In the genomic region with DNA sequence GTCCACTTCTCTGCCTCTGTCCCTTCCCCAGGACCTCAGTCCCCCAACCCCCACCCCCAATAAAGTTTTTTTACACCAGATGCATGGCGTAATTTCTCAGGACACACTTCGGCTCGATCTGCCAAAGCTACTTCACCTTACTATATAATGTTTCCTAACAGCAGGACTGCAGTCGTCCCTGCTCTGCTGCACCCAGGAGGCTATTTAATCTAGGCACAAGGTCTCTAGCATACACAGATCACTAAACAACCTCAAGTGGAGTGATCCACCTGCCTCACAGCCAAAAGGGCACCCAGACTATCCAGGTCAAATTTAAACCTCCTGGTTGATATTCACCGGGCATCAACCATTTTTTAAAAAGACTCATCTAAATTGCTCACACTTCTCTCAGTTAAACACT, we compare ENCODE assay signal across 8 mouse cellular contexts. TPM values are rescaled to one million over a fixed set of nuclear protein-coding genes. Genes with fewer than 3 reads are reported as not detected.
A peak's percentile ranks its signal among the peaks of the same experiment; 100 is the strongest.
DNase-seq lines count a peak whose midpoint lies in the region; ATAC-seq lines count a peak whose summit lies in the region.

No protein-coding gene starts in this region.

- ATAC-seq in kidney, embryonic 14.5 days (ENCODE audit: low FRiP score, low TSS enrichment) = no peak
- ATAC-seq in midbrain, embryonic 12.5 days (ENCODE audit: low FRiP score, low read depth) = no peak
- ATAC-seq in megakaryocyte-erythroid progenitor cell, adult 5-6 weeks (replicated peaks; ENCODE audit: low FRiP score, low TSS enrichment, poor library complexity, severe bottlenecking) = no peak

- H3K4me2 ChIP-seq in kidney, embryonic 14.5 days (replicated peaks; ENCODE audit: low read depth, low read length) = peak overlapping the region; percentile 55
- peak overlapping the region; percentile 63 for H3K4me2 ChIP-seq in midbrain, embryonic 12.5 days (replicated peaks)

- H3K27ac ChIP-seq in kidney, embryonic 14.5 days (ENCODE audit: low read depth, low read length) = no peak overlapping the region; the same call in 1 of the 2 replicates
- peak overlapping the region; percentile 92 for H3K27ac ChIP-seq in brown adipose tissue, adult 24 weeks (replicated peaks; ENCODE audit: low read depth, low read length)
- H3K27ac ChIP-seq in hindbrain, embryonic 10.5 days = peak overlapping the region; percentile 89; the same call in 1 of the 2 replicates
- H3K27ac ChIP-seq in midbrain, embryonic 12.5 days (replicated peaks) = peak overlapping the region; percentile 89

- peak overlapping the region; percentile 57 for H3K9ac ChIP-seq in kidney, embryonic 14.5 days (ENCODE audit: low read depth, low read length)
- H3K9ac ChIP-seq in midbrain, embryonic 12.5 days (replicated peaks) = peak overlapping the region; percentile 49

- H3K27me3 ChIP-seq in kidney, embryonic 14.5 days (ENCODE audit: control insufficient read depth, insufficient read depth, low read length) = no peaks in the 10 kb centered on the region
- H3K27me3 ChIP-seq in hindbrain, embryonic 10.5 days (ENCODE audit: insufficient read depth, poor library complexity, severe bottlenecking) = no peaks in the 10 kb centered on the region
- no peaks in the 10 kb centered on the region; the same call in 1 of the 2 replicates for H3K27me3 ChIP-seq in midbrain, embryonic 12.5 days

- no peaks in the 10 kb centered on the region for H3K4me1 ChIP-seq in kidney, embryonic 14.5 days (ENCODE audit: control insufficient read depth, insufficient read depth, low read length)
- H3K4me1 ChIP-seq in brown adipose tissue, adult 24 weeks (ENCODE audit: control insufficient read depth, insufficient read depth, insufficient read length, low read length) = no peaks in the 10 kb centered on the region
- H3K4me1 ChIP-seq in hindbrain, embryonic 10.5 days (replicated peaks) = peaks cover 7% of the 10 kb centered on the region
- peaks cover 7% of the 10 kb centered on the region; the same call in 1 of the 2 replicates for H3K4me1 ChIP-seq in midbrain, embryonic 12.5 days

- no peaks in the 10 kb centered on the region for H3K9me3 ChIP-seq in kidney, embryonic 14.5 days (ENCODE audit: control insufficient read depth, low read length)
- no peaks in the 10 kb centered on the region for H3K9me3 ChIP-seq in hindbrain, embryonic 10.5 days
- no peaks in the 10 kb centered on the region for H3K9me3 ChIP-seq in midbrain, embryonic 12.5 days

- 23% methylated on average over 5 of the region's 5 CpGs for WGBS in kidney, embryonic 14.5 days
- WGBS in hindbrain, embryonic 10.5 days = 38% methylated on average over 5 of the region's 5 CpGs
- 38% methylated on average over 5 of the region's 5 CpGs for WGBS in midbrain, embryonic 12.5 days

- intact Hi-C loops in gastrocnemius, postnatal 36 days (cut with DNase I) = loop anchor here (2.0 kb wide), 1 partner anchor 55 kb away; no protein-coding TSS in a partner anchor

- no peak for DNase-seq in kidney, postnatal 36 days
- DNase-seq in hindbrain, embryonic 10.5 days (ENCODE audit: low spot score) = no peak
- DNase-seq in gastrocnemius, postnatal 36 days = no peak
- no peak for DNase-seq in adrenal gland, adult 2 months

- H3K36me3 ChIP-seq in kidney, embryonic 14.5 days (ENCODE audit: control insufficient read depth, insufficient read depth, low read length) = no peaks in the 10 kb centered on the region; the same call in 1 of the 2 replicates
- peaks cover 7% of the 10 kb centered on the region for H3K36me3 ChIP-seq in hindbrain, embryonic 10.5 days
- H3K36me3 ChIP-seq in midbrain, embryonic 12.5 days = peaks cover 1% of the 10 kb centered on the region; the same call in 1 of the 2 replicates

- H3K4me3 ChIP-seq in kidney, embryonic 14.5 days (ENCODE audit: low read length) = peak overlapping the region; percentile 35
- H3K4me3 ChIP-seq in brown adipose tissue, adult 24 weeks (ENCODE audit: insufficient read depth, low read depth, low read length) = peak overlapping the region; percentile 71
- peak overlapping the region; percentile 62 for H3K4me3 ChIP-seq in hindbrain, embryonic 10.5 days
- peak overlapping the region; percentile 55 for H3K4me3 ChIP-seq in midbrain, embryonic 12.5 days

RNA-seq across cellular contexts. Expression of gene Zfp119b, which starts 3.6 kb away (rescaled TPM):
- 6.8 and 6.9 TPM in 2 replicates for polyA plus RNA-seq in kidney, embryonic 14.5 days (2014; fragmentation: Nextera tagmentation; extraction: Ambion mirVana)
- 1.3 and 3.3 TPM in 2 replicates for polyA plus RNA-seq in brown adipose tissue, adult 24 weeks (2012; ENCODE audit: insufficient read depth, insufficient read length, missing spikeins)
- 4.6 and 5.6 TPM in 2 replicates for polyA plus RNA-seq in hindbrain, embryonic 10.5 days (2016; fragmentation: Nextera tagmentation; extraction: Ambion mirVana)
- 6.1 and 6.3 TPM in 2 replicates for polyA plus RNA-seq in midbrain, embryonic 12.5 days (2016; fragmentation: Nextera tagmentation; extraction: Ambion mirVana)
- total RNA-seq in megakaryocyte-erythroid progenitor cell, adult 5-6 weeks (2014; fragmentation: Nextera tagmentation) = 2.0 and 4.8 TPM in 2 replicates
- total RNA-seq in megakaryocyte-erythroid progenitor cell, adult 5-6 weeks (2017) = 1.2 and 10.3 TPM in 2 replicates
- total RNA-seq in gastrocnemius, postnatal 36 days (2021) = 1 to 10 TPM; 2.6 to 2.7 TPM
- 1 to 10 TPM; 3.0 to 3.6 TPM for total RNA-seq in adrenal gland, adult 2 months (2021)
- polyA plus RNA-seq in adrenal gland, adult 2 months (2012; rRNA removed) = 0.07 TPM in 1 of 2 replicates, not detected in the other

RNA-seq across cellular contexts. Expression of gene Ebi3, which starts 6.7 kb away (rescaled TPM):
- polyA plus RNA-seq in kidney, embryonic 14.5 days (2014; fragmentation: Nextera tagmentation; extraction: Ambion mirVana) = 2.0 and 2.2 TPM in 2 replicates
- polyA plus RNA-seq in brown adipose tissue, adult 24 weeks (2012; ENCODE audit: insufficient read depth, insufficient read length, missing spikeins) = 0.91 and 2.3 TPM in 2 replicates
- polyA plus RNA-seq in hindbrain, embryonic 10.5 days (2016; fragmentation: Nextera tagmentation; extraction: Ambion mirVana) = 1.9 and 2.8 TPM in 2 replicates
- polyA plus RNA-seq in midbrain, embryonic 12.5 days (2016; fragmentation: Nextera tagmentation; extraction: Ambion mirVana) = 3.2 and 3.8 TPM in 2 replicates
- 0.42 TPM in 1 of 2 replicates, not detected in the other for total RNA-seq in megakaryocyte-erythroid progenitor cell, adult 5-6 weeks (2014; fragmentation: Nextera tagmentation)
- 0.47 TPM in 1 of 2 replicates, not detected in the other for total RNA-seq in megakaryocyte-erythroid progenitor cell, adult 5-6 weeks (2017)
- not detected for total RNA-seq in gastrocnemius, postnatal 36 days (2021)
- 1 to 10 TPM in 1 of 2 experiments, under 1 TPM in 1; 0.66 to 1.2 TPM for total RNA-seq in adrenal gland, adult 2 months (2021)
- 4.7 and 5.8 TPM in 2 replicates for polyA plus RNA-seq in adrenal gland, adult 2 months (2012; rRNA removed)

RNA-seq across cellular contexts. Expression of gene Yju2, which starts 13.2 kb away (rescaled TPM):
- polyA plus RNA-seq in kidney, embryonic 14.5 days (2014; fragmentation: Nextera tagmentation; extraction: Ambion mirVana) = 24.3 and 27.9 TPM in 2 replicates
- polyA plus RNA-seq in brown adipose tissue, adult 24 weeks (2012; ENCODE audit: insufficient read depth, insufficient read length, missing spikeins) = 4.6 and 6.0 TPM in 2 replicates
- 28.5 and 31.3 TPM in 2 replicates for polyA plus RNA-seq in hindbrain, embryonic 10.5 days (2016; fragmentation: Nextera tagmentation; extraction: Ambion mirVana)
- 28.7 and 29.4 TPM in 2 replicates for polyA plus RNA-seq in midbrain, embryonic 12.5 days (2016; fragmentation: Nextera tagmentation; extraction: Ambion mirVana)
- total RNA-seq in megakaryocyte-erythroid progenitor cell, adult 5-6 weeks (2014; fragmentation: Nextera tagmentation) = 11.2 and 18.7 TPM in 2 replicates
- total RNA-seq in megakaryocyte-erythroid progenitor cell, adult 5-6 weeks (2017) = 17.1 and 25.5 TPM in 2 replicates
- total RNA-seq in gastrocnemius, postnatal 36 days (2021) = 1 to 10 TPM; 7.8 to 8.8 TPM
- 10 to 100 TPM; 16.7 to 19.1 TPM for total RNA-seq in adrenal gland, adult 2 months (2021)
- 4.4 and 5.3 TPM in 2 replicates for polyA plus RNA-seq in adrenal gland, adult 2 months (2012; rRNA removed)

RNA-seq across cellular contexts. Expression of gene Shd, which starts 24.6 kb away (rescaled TPM):
- 22.3 and 27.0 TPM in 2 replicates for polyA plus RNA-seq in kidney, embryonic 14.5 days (2014; fragmentation: Nextera tagmentation; extraction: Ambion mirVana)
- not detected in 2 replicates for polyA plus RNA-seq in brown adipose tissue, adult 24 weeks (2012; ENCODE audit: insufficient read depth, insufficient read length, missing spikeins)
- 52.0 and 105 TPM in 2 replicates for polyA plus RNA-seq in hindbrain, embryonic 10.5 days (2016; fragmentation: Nextera tagmentation; extraction: Ambion mirVana)
- polyA plus RNA-seq in midbrain, embryonic 12.5 days (2016; fragmentation: Nextera tagmentation; extraction: Ambion mirVana) = 123 and 131 TPM in 2 replicates
- not detected in 2 replicates for total RNA-seq in megakaryocyte-erythroid progenitor cell, adult 5-6 weeks (2014; fragmentation: Nextera tagmentation)
- total RNA-seq in megakaryocyte-erythroid progenitor cell, adult 5-6 weeks (2017) = not detected in 2 replicates
- not detected for total RNA-seq in gastrocnemius, postnatal 36 days (2021)
- total RNA-seq in adrenal gland, adult 2 months (2021) = 1 to 10 TPM in 1 of 2 experiments, under 1 TPM in 1; 0.52 to 1.2 TPM
- polyA plus RNA-seq in adrenal gland, adult 2 months (2012; rRNA removed) = 3.2 and 7.8 TPM in 2 replicates

RNA-seq across cellular contexts. Expression of gene Fsd1, which starts 40.6 kb away (rescaled TPM):
- polyA plus RNA-seq in kidney, embryonic 14.5 days (2014; fragmentation: Nextera tagmentation; extraction: Ambion mirVana) = 20.7 and 25.7 TPM in 2 replicates
- polyA plus RNA-seq in brown adipose tissue, adult 24 weeks (2012; ENCODE audit: insufficient read depth, insufficient read length, missing spikeins) = 0.59 TPM in 1 of 2 replicates, not detected in the other
- 67.6 and 99.5 TPM in 2 replicates for polyA plus RNA-seq in hindbrain, embryonic 10.5 days (2016; fragmentation: Nextera tagmentation; extraction: Ambion mirVana)
- 89.8 and 98.3 TPM in 2 replicates for polyA plus RNA-seq in midbrain, embryonic 12.5 days (2016; fragmentation: Nextera tagmentation; extraction: Ambion mirVana)
- not detected in 2 replicates for total RNA-seq in megakaryocyte-erythroid progenitor cell, adult 5-6 weeks (2014; fragmentation: Nextera tagmentation)
- not detected in 2 replicates for total RNA-seq in megakaryocyte-erythroid progenitor cell, adult 5-6 weeks (2017)
- not detected for total RNA-seq in gastrocnemius, postnatal 36 days (2021)
- 1 to 10 TPM; 1.0 to 2.7 TPM for total RNA-seq in adrenal gland, adult 2 months (2021)
- 2.3 and 2.7 TPM in 2 replicates for polyA plus RNA-seq in adrenal gland, adult 2 months (2012; rRNA removed)
